8 mouse cellular contexts compared by ENCODE assay signal in the genomic region with DNA sequence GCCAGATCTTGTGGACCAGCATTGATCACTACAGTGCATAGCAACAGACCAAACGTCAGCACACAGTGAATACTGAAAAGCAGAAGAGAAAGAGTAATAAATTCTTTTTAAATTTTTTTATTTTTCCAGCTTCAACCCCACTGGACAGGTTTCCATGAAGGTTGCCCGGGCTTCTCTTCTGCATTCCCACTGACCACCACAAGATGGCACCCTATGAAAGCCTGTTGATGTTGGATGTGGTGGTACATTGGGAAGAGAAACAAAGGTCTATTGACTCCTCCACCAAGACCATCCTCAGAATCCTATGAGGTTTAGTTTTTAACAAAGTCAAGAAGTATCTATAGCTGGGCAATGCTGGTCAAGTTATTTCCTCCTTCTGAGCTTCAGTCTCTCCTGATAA. TPM values are rescaled to one million over a fixed set of nuclear protein-coding genes. Genes with fewer than 3 reads are reported as not detected.
DNase-seq lines count a peak whose midpoint lies in the region; ATAC-seq and TF ChIP-seq lines count a peak whose summit lies in the region.
"Had no signal": no experiment of that assay in that cellular context is flagged by ENCODE, and none has a peak within 500 bp of the region (broad histone marks: within the 10 kb centered on the region; RNA-seq: fewer than 3 reads in every experiment).

No protein-coding gene starts in this region.

- no peaks in the 10 kb centered on the region for H3K9me3 ChIP-seq in forebrain, embryonic 14.5 days (replicated peaks; ENCODE audit: control insufficient read depth, low read length)
- H3K9me3 ChIP-seq in liver, embryonic 11.5 days (ENCODE audit: control insufficient read depth, low read length) = no peaks in the 10 kb centered on the region
- H3K9me3 ChIP-seq: heart, embryonic 15.5 days had no signal

- no peak overlapping the region for H3ac ChIP-seq in C2C12 (ENCODE audit: control insufficient read depth, insufficient read length, low read depth)

- H3K36me3 ChIP-seq in C2C12 (ENCODE audit: control insufficient read depth, insufficient read depth) = no peaks in the 10 kb centered on the region
- H3K36me3 ChIP-seq in forebrain, embryonic 14.5 days (ENCODE audit: control insufficient read depth, insufficient read depth, low read length) = no peaks in the 10 kb centered on the region
- H3K36me3 ChIP-seq in liver, embryonic 11.5 days (ENCODE audit: control insufficient read depth, insufficient read depth, low read length) = no peaks in the 10 kb centered on the region
- H3K36me3 ChIP-seq: heart, embryonic 15.5 days had no signal

- peak; percentile 21 for TF ChIP-seq CTCF in C2C12 (IDR thresholded peaks at IDR 0.05; ENCODE audit: control insufficient read depth, insufficient read depth, insufficient read length)

- H3K79me3 ChIP-seq in C2C12 (ENCODE audit: low read depth) = no peaks in the 10 kb centered on the region

- H3K79me2 ChIP-seq in C2C12 (ENCODE audit: control insufficient read depth, insufficient read depth) = no peaks in the 10 kb centered on the region

- no peak overlapping the region for H3K27ac ChIP-seq in forebrain, embryonic 14.5 days (ENCODE audit: low read depth, low read length)
- no peak overlapping the region for H3K27ac ChIP-seq in liver, embryonic 11.5 days (ENCODE audit: low read depth, low read length)
- H3K27ac ChIP-seq: heart, embryonic 15.5 days had no signal

- H3K27me3 ChIP-seq in C2C12 (ENCODE audit: control insufficient read depth, insufficient read depth, insufficient read length) = no peaks in the 10 kb centered on the region
- no peaks in the 10 kb centered on the region for H3K27me3 ChIP-seq in forebrain, embryonic 14.5 days (replicated peaks; ENCODE audit: control insufficient read depth, insufficient read depth, low read length)
- H3K27me3 ChIP-seq in liver, embryonic 11.5 days (replicated peaks; ENCODE audit: control insufficient read depth, insufficient read depth, low read length) = no peaks in the 10 kb centered on the region
- H3K27me3 ChIP-seq: heart, embryonic 15.5 days had no signal

- H3K9ac ChIP-seq in forebrain, embryonic 14.5 days (ENCODE audit: low read length) = no peak overlapping the region
- no peak overlapping the region for H3K9ac ChIP-seq in liver, embryonic 11.5 days (ENCODE audit: low read depth, low read length)
- H3K9ac ChIP-seq: heart, embryonic 15.5 days had no signal

- no peak overlapping the region for H3K4me3 ChIP-seq in C2C12 (ENCODE audit: insufficient read depth, poor library complexity, severe bottlenecking)
- H3K4me3 ChIP-seq in forebrain, embryonic 14.5 days (ENCODE audit: low read depth, low read length) = no peak overlapping the region
- H3K4me3 ChIP-seq in liver, embryonic 11.5 days (ENCODE audit: low read depth, low read length) = no peak overlapping the region
- H3K4me3 ChIP-seq: heart, embryonic 15.5 days had no signal

- WGBS in forebrain, embryonic 14.5 days = 2% methylated on average over 2 of the region's 2 CpGs
- 3% methylated on average over 2 of the region's 2 CpGs for WGBS in liver, embryonic 11.5 days

- DNase-seq in 3T3-L1 (ENCODE audit: low read depth, low spot score) = peak; percentile 77
- peak; percentile 45 to 46 for DNase-seq in adrenal gland, postnatal 36 days
- DNase-seq in forebrain, embryonic 14.5 days (ENCODE audit: low spot score) = peak; percentile 50
- peak; percentile 57 for DNase-seq in kidney, postnatal 14 days
- DNase-seq in liver, embryonic 11.5 days (ENCODE audit: low spot score) = peak; percentile 44
- peak; percentile 31 to 53 for DNase-seq in right cerebral cortex, postnatal 10 days (ENCODE audit: low spot score in 2 of 2)

- no peak for ATAC-seq in forebrain, embryonic 14.5 days
- no peak for ATAC-seq in liver, embryonic 11.5 days (replicated peaks; ENCODE audit: low FRiP score)

- H3K4me1 ChIP-seq in forebrain, embryonic 14.5 days (ENCODE audit: control insufficient read depth, insufficient read depth, low read length) = no peaks in the 10 kb centered on the region
- no peaks in the 10 kb centered on the region for H3K4me1 ChIP-seq in liver, embryonic 11.5 days (replicated peaks; ENCODE audit: control insufficient read depth, insufficient read depth, low read length)
- H3K4me1 ChIP-seq: heart, embryonic 15.5 days had no signal

- no peak overlapping the region for H3K4me2 ChIP-seq in forebrain, embryonic 14.5 days (ENCODE audit: low read length)
- no peak overlapping the region for H3K4me2 ChIP-seq in liver, embryonic 11.5 days
- H3K4me2 ChIP-seq: heart, embryonic 15.5 days had no signal

TF ChIP-seq in C2C12, 6 proteins besides CTCF, POLR2A, EP300 and RAD21:
- no peak for TF ChIP-seq CEBPB (IDR thresholded peaks at IDR 0.05; ENCODE audit: low read depth)
- TF ChIP-seq MYOG (IDR thresholded peaks at IDR 0.05; ENCODE audit: control insufficient read depth, extremely low read depth, insufficient read length) = no peak
- TF ChIP-seq USF1 (IDR thresholded peaks at IDR 0.05; ENCODE audit: low read depth) = no peak
- TF ChIP-seq MAX (IDR thresholded peaks at IDR 0.05) = no peak
- TF ChIP-seq FOSL1 (IDR thresholded peaks at IDR 0.05; ENCODE audit: insufficient read depth, low read length, poor library complexity, severe bottlenecking) = no peak
- TF ChIP-seq MYOD1 (IDR thresholded peaks at IDR 0.05; ENCODE audit: control insufficient read depth, insufficient read length, low read depth) = no peak

RNA-seq across cellular contexts. Expression of gene Bcl2a1c, which starts 11.9 kb away (rescaled TPM):
- not detected for polyA plus RNA-seq in C2C12 (2012; fragmentation: generic; extraction: Trizol)
- not detected for total RNA-seq in adrenal gland, postnatal 36 days (2021)
- not detected in 2 replicates for polyA plus RNA-seq in forebrain, embryonic 14.5 days (2014; fragmentation: Nextera tagmentation; extraction: Ambion mirVana)
- not detected in 2 replicates for polyA plus RNA-seq in liver, embryonic 11.5 days (2014; fragmentation: Nextera tagmentation; extraction: Ambion mirVana)
- polyA plus RNA-seq: heart, embryonic 15.5 days had no signal
